ENCODE assay signal across 8 mouse cellular contexts in genomic region chr5:135968781-135969180, GRCm38 (mm10). TPM values are rescaled to one million over a fixed set of nuclear protein-coding genes. Genes with fewer than 3 reads are reported as not detected.
DNase-seq lines count a peak whose midpoint lies in the region; ATAC-seq and TF ChIP-seq lines count a peak whose summit lies in the region.

No protein-coding gene starts in this region.

- no peaks in the 10 kb centered on the region for H3K27me3 ChIP-seq in cerebellum, adult 2 months (ENCODE audit: control insufficient read depth, insufficient read depth, low read length)
- H3K27me3 ChIP-seq in G1E (ENCODE audit: insufficient read depth, low read length), result peaks cover 14% of the 10 kb centered on the region
- peaks cover 22% of the 10 kb centered on the region for H3K27me3 ChIP-seq in embryonic facial prominence, embryonic 10.5 days (replicated peaks; ENCODE audit: low read depth, poor library complexity, severe bottlenecking)

- TF ChIP-seq POLR2A in cerebellum, adult 2 months (IDR thresholded peaks at IDR 0.05; ENCODE audit: borderline replicate concordance, insufficient read depth, low read length), result no peak

- H3K9me3 ChIP-seq in G1E (replicated peaks), result no peaks in the 10 kb centered on the region
- H3K9me3 ChIP-seq in embryonic facial prominence, embryonic 10.5 days, result no peaks in the 10 kb centered on the region

- no peaks in the 10 kb centered on the region for H3K36me3 ChIP-seq in G1E (replicated peaks)
- H3K36me3 ChIP-seq in embryonic facial prominence, embryonic 10.5 days (replicated peaks), result no peaks in the 10 kb centered on the region

- TF ChIP-seq CTCF in cerebellum, adult 2 months (IDR thresholded peaks at IDR 0.05; ENCODE audit: borderline replicate concordance, insufficient read depth, low read depth, low read length), result 0 out of 2 replicates have a peak, but pooled peaks have one; percentile 26
- TF ChIP-seq CTCF in G1E (IDR thresholded peaks at IDR 0.05; ENCODE audit: low read depth, low read length), result peak; percentile 82

- H3K27ac ChIP-seq in cerebellum, adult 2 months (ENCODE audit: insufficient read depth, low read length), result no peak overlapping the region
- no peak overlapping the region for H3K27ac ChIP-seq in embryonic facial prominence, embryonic 10.5 days (replicated peaks)

- peak in 1 of 2 experiments; percentile 53 for DNase-seq in cerebellum, adult 2 months
- DNase-seq in cerebellum, adult 11-12 months, result no peak
- peak; percentile 59 for DNase-seq in layer of hippocampus, postnatal 10 days (ENCODE audit: low spot score in 2 of 2)
- DNase-seq in layer of hippocampus, adult 9-10 months (ENCODE audit: low spot score), result no peak
- DNase-seq in G1E (ENCODE audit: low spot score), result no peak
- peak; percentile 55 for DNase-seq in embryonic facial prominence, embryonic 10.5 days (ENCODE audit: low spot score)
- DNase-seq in naive thymus-derived CD4-positive, alpha-beta T cell, adult 2 months (ENCODE audit: low read depth), result peak; percentile 87

- ATAC-seq in G1E (ENCODE audit: extremely low read depth, insufficient number of reproducible peaks, low FRiP score, poor library complexity, severe bottlenecking), result no peak
- no peak; the same call in 1 of the 2 replicates for ATAC-seq in monocyte, adult 5-6 weeks (replicated peaks; ENCODE audit: insufficient number of reproducible peaks, low FRiP score, low TSS enrichment, poor library complexity, severe bottlenecking)

- peaks cover 4% of the 10 kb centered on the region; the same call in 1 of the 2 replicates for H3K4me1 ChIP-seq in cerebellum, adult 2 months (ENCODE audit: control insufficient read depth, insufficient read depth, low read length)
- peaks cover 20% of the 10 kb centered on the region for H3K4me1 ChIP-seq in G1E (ENCODE audit: insufficient read depth, low read depth, low read length)
- H3K4me1 ChIP-seq in embryonic facial prominence, embryonic 10.5 days, result peaks cover 7% of the 10 kb centered on the region

- no peak overlapping the region for H3K4me3 ChIP-seq in cerebellum, adult 2 months (replicated peaks; ENCODE audit: insufficient read depth, low read depth, low read length)
- no peak overlapping the region for H3K4me3 ChIP-seq in G1E (ENCODE audit: low read depth, low read length)
- H3K4me3 ChIP-seq in embryonic facial prominence, embryonic 10.5 days, result no peak overlapping the region

- WGBS in cerebellum, adult 2 months, result 62% methylated on average over 1 of the region's 1 CpGs
- 66% methylated on average over 1 of the region's 1 CpGs for WGBS in embryonic facial prominence, embryonic 10.5 days

RNA-seq across cellular contexts. Expression of gene Ssc4d, which starts 5.5 kb away (rescaled TPM):
- polyA plus RNA-seq in cerebellum, adult 2 months (2012; rRNA removed), result 3.3 and 4.1 TPM in 2 replicates
- 1 to 10 TPM; 2.1 to 2.3 TPM for total RNA-seq in layer of hippocampus, postnatal 10 days (2021)
- total RNA-seq in G1E (2014; fragmentation: Nextera tagmentation) (9.1 and 16.4 TPM in 2 replicates), G1E (2017) (3.2 and 5.5 TPM in 2 replicates)
- 1.1 and 1.5 TPM in 2 replicates for polyA plus RNA-seq in G1E (2012)
- polyA plus RNA-seq in embryonic facial prominence, embryonic 10.5 days (2016; fragmentation: Nextera tagmentation; extraction: Ambion mirVana), result 3.1 and 4.0 TPM in 2 replicates
- total RNA-seq in monocyte, adult 5-6 weeks (2017), result 1.5 to 1.9 TPM in 2 of 3 replicates, not detected in the other

RNA-seq across cellular contexts. Expression of gene Zp3, which starts 11.1 kb away (rescaled TPM):
- polyA plus RNA-seq in cerebellum, adult 2 months (2012; rRNA removed), result 0.23 and 0.33 TPM in 2 replicates
- not detected for total RNA-seq in layer of hippocampus, postnatal 10 days (2021)
- not detected in 2 replicates for total RNA-seq in G1E (2014; fragmentation: Nextera tagmentation)
- total RNA-seq in G1E (2017), result not detected in 2 replicates
- not detected in 2 replicates for polyA plus RNA-seq in G1E (2012)
- polyA plus RNA-seq in embryonic facial prominence, embryonic 10.5 days (2016; fragmentation: Nextera tagmentation; extraction: Ambion mirVana), result not detected in 2 replicates
- total RNA-seq in monocyte, adult 5-6 weeks (2017), result not detected in 3 replicates

RNA-seq across cellular contexts. Expression of gene Dtx2, which starts 25.8 kb away (rescaled TPM):
- polyA plus RNA-seq in cerebellum, adult 2 months (2012; rRNA removed), result 9.2 and 10.1 TPM in 2 replicates
- 10 to 100 TPM; 10.0 to 12.4 TPM for total RNA-seq in layer of hippocampus, postnatal 10 days (2021)
- total RNA-seq in G1E (2014; fragmentation: Nextera tagmentation), result 18.4 and 25.6 TPM in 2 replicates
- total RNA-seq in G1E (2017), result 5.1 and 7.1 TPM in 2 replicates
- polyA plus RNA-seq in G1E (2012), result 23.7 and 25.2 TPM in 2 replicates
- 38.5 and 39.2 TPM in 2 replicates for polyA plus RNA-seq in embryonic facial prominence, embryonic 10.5 days (2016; fragmentation: Nextera tagmentation; extraction: Ambion mirVana)
- 5.4 to 11.2 TPM (median 6.8 TPM) in 3 replicates for total RNA-seq in monocyte, adult 5-6 weeks (2017)

RNA-seq across cellular contexts. Expression of gene Ywhag, which starts 34.4 kb away (rescaled TPM):
- polyA plus RNA-seq in cerebellum, adult 2 months (2012; rRNA removed), result 445 and 493 TPM in 2 replicates
- 1,000 to 10,000 TPM; 1,571 to 1,708 TPM for total RNA-seq in layer of hippocampus, postnatal 10 days (2021)
- total RNA-seq in G1E (2014; fragmentation: Nextera tagmentation) (168 and 200 TPM in 2 replicates), G1E (2017) (73.5 and 99.8 TPM in 2 replicates)
- 246 and 281 TPM in 2 replicates for polyA plus RNA-seq in G1E (2012)
- polyA plus RNA-seq in embryonic facial prominence, embryonic 10.5 days (2016; fragmentation: Nextera tagmentation; extraction: Ambion mirVana), result 244 and 257 TPM in 2 replicates
- total RNA-seq in monocyte, adult 5-6 weeks (2017), result 86.4 to 119 TPM (median 100 TPM) in 3 replicates

Comparison
In these comparisons a context has a peak if more than half of its experiments do, and no peak if none do; other contexts are left out.
1. DNase-seq: peak in layer of hippocampus, postnatal 10 days (2 of 2), embryonic facial prominence, embryonic 10.5 days (single experiment) and naive thymus-derived CD4-positive, alpha-beta T cell, adult 2 months (single experiment); none in cerebellum, adult 11-12 months (single experiment), layer of hippocampus, adult 9-10 months (single experiment) and G1E (single experiment).